Mouse (Mus musculus) CH12.LX (cell line): Measurements from ENCODE around the gene Ntan1.

ENCODE experiments used
- CHD1 ChIP-seq: IDR thresholded peaks from 2 replicates; pipeline ENCODE4 v1.6.1; 2012; ENCODE audit warnings: low read depth, low read length, improper control_type of control experiment, inconsistent platforms
- CTCF ChIP-seq, 2 experiments: IDR thresholded peaks in 1 of 2; conservative IDR thresholded peaks in 1 of 2; 2 replicates each; pipeline ENCODE4 v1.5.1; 2011 to 2012; ENCODE audit warnings: low read depth in 2 of 2, low read length in 2 of 2, improper control_type of control experiment in 1 of 2, inconsistent platforms in 1 of 2, mild to moderate bottlenecking in 1 of 2, moderate library complexity in 1 of 2
- EP300 ChIP-seq: IDR thresholded peaks from 2 replicates; pipeline ENCODE4 v1.6.1; 2011; ENCODE audit warnings: low read length, improper control_type of control experiment
- JUND ChIP-seq: conservative IDR thresholded peaks from 2 replicates; pipeline ENCODE4 v1.6.1; 2011; ENCODE audit warnings: low read depth, low read length, improper control_type of control experiment
- MAZ ChIP-seq: IDR thresholded peaks from 2 replicates; pipeline ENCODE4 v1.6.1; 2012; ENCODE audit warnings: low read depth, mild to moderate bottlenecking, inconsistent platforms, low read length, improper control_type of control experiment, moderate library complexity
- POLR2A ChIP-seq: IDR thresholded peaks from 2 replicates; pipeline ENCODE4 v1.6.1; 2011; ENCODE audit warnings: low read depth, mild to moderate bottlenecking, improper control_type of control experiment, low read length
- RAD21 ChIP-seq: IDR thresholded peaks from 2 replicates; pipeline ENCODE4 v1.6.1; 2011; ENCODE audit warnings: low read depth, mild to moderate bottlenecking, low read length, improper control_type of control experiment, moderate library complexity
- TBP ChIP-seq: conservative IDR thresholded peaks from 2 replicates; pipeline ENCODE4 v1.6.1; 2011; ENCODE audit warnings: low read depth, low read length, improper control_type of control experiment
- TCF12 ChIP-seq: IDR thresholded peaks from 2 replicates; pipeline ENCODE4 v1.6.1; 2014; ENCODE audit warnings: low read depth, mild to moderate bottlenecking, inconsistent platforms, low read length, improper control_type of control experiment
- ZMIZ1 ChIP-seq: IDR thresholded peaks from 2 replicates; pipeline ENCODE4 v1.6.1; 2012; ENCODE audit warnings: low read depth, mild to moderate bottlenecking, inconsistent platforms, low read length, improper control_type of control experiment

GRCm38 (mm10) chr16:13818560-13819393 lies at the start of gene Ntan1:
- TF ChIP-seq POLR2A (peak; percentile 80), EP300 (0 out of 2 replicates have a peak, but pooled peaks have one; percentile 52), ZMIZ1 (peak; percentile 87), MAZ (peak; percentile 66; the same call in 1 of the 2 replicates), JUND (0 out of 2 replicates have a peak, but pooled peaks have one; percentile 16), CTCF (conservative IDR thresholded peaks at IDR 0.05 in 1 of 2, IDR thresholded peaks at IDR 0.05 in 1 of 2; ENCODE audit: low read depth in 2 of 2, low read length in 2 of 2) (no peak), RAD21 (no peak), CHD1 (no peak), TCF12 (peak; percentile 84), TBP (peak; percentile 41; the same call in 1 of the 2 replicates)
